Mouse (Mus musculus) CH12.LX (cell line): Measurements from ENCODE around the gene Ankrd28. TPM values are rescaled to one million over a fixed set of nuclear protein-coding genes. Genes with fewer than 3 reads are reported as not detected.

Source experiments
- DNase-seq: peaks from one replicate; pipeline ENCODE4 v3.0.0-alpha.2; 2013; ENCODE audit errors: extremely low read depth
- H3K27ac ChIP-seq: 2 replicates; pipeline ENCODE4 v1.5.1; 2012; ENCODE audit warnings: low read depth, mild to moderate bottlenecking, control low read depth, moderate library complexity; ENCODE audit not compliant: insufficient read depth
- H3K27me3 ChIP-seq: replicated peaks from 2 replicates; pipeline ENCODE3; 2012; ENCODE audit warnings: inconsistent platforms
- H3K36me3 ChIP-seq, 2 experiments: replicated peaks in 1 of 2; 2 replicates each; pipeline versions ENCODE3 to v1.6.1; 2012; ENCODE audit warnings: inconsistent platforms in 1 of 2, low read length in 1 of 2, mild to moderate bottlenecking in 1 of 2, mixed read lengths in 1 of 2, moderate library complexity in 1 of 2; ENCODE audit not compliant: control insufficient read depth in 1 of 2, insufficient read depth in 1 of 2
- H3K4me1 ChIP-seq, 2 experiments: 2 replicates each; pipeline ENCODE4 v1.6.1; 2012; ENCODE audit warnings: inconsistent platforms in 1 of 2, moderate library complexity in 1 of 2; ENCODE audit not compliant: insufficient read depth in 2 of 2, control insufficient read depth in 1 of 2
- H3K4me2 ChIP-seq: 2 replicates; pipeline ENCODE4 v1.6.1; 2012; ENCODE audit warnings: low read depth, mild to moderate bottlenecking, control low read depth; ENCODE audit not compliant: poor library complexity, insufficient read depth, severe bottlenecking
- H3K4me3 ChIP-seq, 3 experiments: fragments of 150-350 bp in 1 of 3; sonication (generic) in 1 of 3; replicated peaks in 1 of 3; 2 replicates each; pipeline versions ENCODE3 to v1.5.1; 2011 to 2012; ENCODE audit warnings: low read depth in 2 of 3, low read length in 2 of 3, mild to moderate bottlenecking in 2 of 3, moderate library complexity in 2 of 3, control low read depth in 1 of 3, improper control_type of control experiment in 1 of 3, inconsistent platforms in 1 of 3, mixed read lengths in 1 of 3; ENCODE audit not compliant: poor library complexity in 1 of 3
- H3K79me2 ChIP-seq: replicated peaks from 2 replicates; pipeline ENCODE4 v1.6.1; 2012; ENCODE audit warnings: mild to moderate bottlenecking, moderate library complexity; ENCODE audit not compliant: control insufficient read depth, poor library complexity, insufficient read depth, severe bottlenecking; ENCODE audit errors: extremely low read depth
- H3K9ac ChIP-seq: 2 replicates; pipeline ENCODE4 v1.6.1; 2012; ENCODE audit warnings: low read depth, mild to moderate bottlenecking, control low read depth, moderate library complexity; ENCODE audit not compliant: insufficient read depth
- H3K9me3 ChIP-seq: replicated peaks from 2 replicates; pipeline ENCODE3; 2012; ENCODE audit warnings: low read length, inconsistent platforms, mixed read lengths
- BHLHE40 ChIP-seq: IDR thresholded peaks from 2 replicates; pipeline ENCODE4 v1.6.1; 2011; ENCODE audit warnings: mild to moderate bottlenecking, low read depth, low read length, improper control_type of control experiment
- CHD1 ChIP-seq: IDR thresholded peaks from 2 replicates; pipeline ENCODE4 v1.6.1; 2012; ENCODE audit warnings: low read depth, low read length, improper control_type of control experiment, inconsistent platforms
- CTCF ChIP-seq, 2 experiments: IDR thresholded peaks in 1 of 2; conservative IDR thresholded peaks in 1 of 2; 2 replicates each; pipeline ENCODE4 v1.5.1; 2011 to 2012; ENCODE audit warnings: low read depth in 2 of 2, low read length in 2 of 2, improper control_type of control experiment in 1 of 2, inconsistent platforms in 1 of 2, mild to moderate bottlenecking in 1 of 2, moderate library complexity in 1 of 2
- EP300 ChIP-seq: IDR thresholded peaks from 2 replicates; pipeline ENCODE4 v1.6.1; 2011; ENCODE audit warnings: low read length, improper control_type of control experiment
- GABPA ChIP-seq: IDR thresholded peaks from 2 replicates; pipeline ENCODE4 v1.6.1; 2012; ENCODE audit warnings: low read depth, low read length, improper control_type of control experiment, inconsistent platforms; ENCODE audit not compliant: insufficient replicate concordance
- HCFC1 ChIP-seq: IDR thresholded peaks from 2 replicates; pipeline ENCODE4 v1.6.1; 2012; ENCODE audit warnings: low read depth, mild to moderate bottlenecking, inconsistent platforms, low read length, improper control_type of control experiment
- IRF4 ChIP-seq: IDR thresholded peaks from 2 replicates; pipeline ENCODE4 v1.6.1; 2014; ENCODE audit warnings: low read depth, mild to moderate bottlenecking, inconsistent platforms, low read length, improper control_type of control experiment
- JUN ChIP-seq: IDR thresholded peaks from 2 replicates; pipeline ENCODE4 v1.6.1; 2011; ENCODE audit warnings: low read depth, mild to moderate bottlenecking, low read length, improper control_type of control experiment, moderate library complexity; ENCODE audit not compliant: insufficient read depth
- MEF2A ChIP-seq: IDR thresholded peaks from 2 replicates; pipeline ENCODE4 v1.6.1; 2014; ENCODE audit warnings: low read depth, mild to moderate bottlenecking, inconsistent platforms, low read length, improper control_type of control experiment, borderline replicate concordance
- MYC ChIP-seq: IDR thresholded peaks from 2 replicates; pipeline ENCODE4 v1.6.1; 2011; ENCODE audit warnings: low read depth, mild to moderate bottlenecking, improper control_type of control experiment, low read length
- NELFE ChIP-seq: IDR thresholded peaks from 2 replicates; pipeline ENCODE4 v1.6.1; 2011; ENCODE audit warnings: low read depth, low read length, improper control_type of control experiment
- NRF1 ChIP-seq: IDR thresholded peaks from 2 replicates; pipeline ENCODE4 v1.6.1; 2014; ENCODE audit warnings: low read depth, mild to moderate bottlenecking, inconsistent platforms, low read length, improper control_type of control experiment, moderate library complexity
- PAX5 ChIP-seq: IDR thresholded peaks from 2 replicates; pipeline ENCODE4 v1.6.1; 2012; ENCODE audit warnings: low read length, inconsistent platforms, mixed read lengths
- POLR2A ChIP-seq: IDR thresholded peaks from 2 replicates; pipeline ENCODE4 v1.6.1; 2011; ENCODE audit warnings: low read depth, mild to moderate bottlenecking, improper control_type of control experiment, low read length
- POLR2AphosphoS2 ChIP-seq: IDR thresholded peaks from 2 replicates; pipeline ENCODE4 v1.6.1; 2011; ENCODE audit warnings: low read depth, low read length, improper control_type of control experiment
- SIN3A ChIP-seq: IDR thresholded peaks from 2 replicates; pipeline ENCODE4 v1.6.1; 2012; ENCODE audit warnings: low read length, improper control_type of control experiment, inconsistent platforms
- TBP ChIP-seq: conservative IDR thresholded peaks from 2 replicates; pipeline ENCODE4 v1.6.1; 2011; ENCODE audit warnings: low read depth, low read length, improper control_type of control experiment
- TCF12 ChIP-seq: IDR thresholded peaks from 2 replicates; pipeline ENCODE4 v1.6.1; 2014; ENCODE audit warnings: low read depth, mild to moderate bottlenecking, inconsistent platforms, low read length, improper control_type of control experiment
- UBTF ChIP-seq: IDR thresholded peaks from 2 replicates; pipeline ENCODE4 v1.6.1; 2012; ENCODE audit warnings: low read depth, mild to moderate bottlenecking, inconsistent platforms, low read length, improper control_type of control experiment, moderate library complexity
- ZC3H11A ChIP-seq: IDR thresholded peaks from 2 replicates; pipeline ENCODE4 v1.6.1; 2012; ENCODE audit warnings: low read depth, mild to moderate bottlenecking, inconsistent platforms, low read length, improper control_type of control experiment
- ZNF384 ChIP-seq: IDR thresholded peaks from 2 replicates; pipeline ENCODE4 v1.6.1; 2012; ENCODE audit warnings: low read depth, low read length, improper control_type of control experiment, inconsistent platforms
- dilution Hi-C: fragments of 300-500 bp; cut with MboI; formaldehyde crosslinking; loops from 2 replicates; pipeline ENCODE4 v1.14.3; 2020; ENCODE audit warnings: low sequenced_read_pairs; ENCODE audit not compliant: extremely low pct_unique_long_range_greater_than_20kb, extremely low pct_ligation_motif_present
- in situ Hi-C: fragments of 300-500 bp; cut with MboI; formaldehyde crosslinking; loops from 3 replicates; pipeline ENCODE4 v1.14.3; 2019; ENCODE audit warnings: low sequenced_read_pairs, low pct_ligation_motif_present, low pct_unique_long_range_greater_than_20kb, mixed read lengths
- polyA plus RNA-seq: library from polyadenylated mRNA; unstranded; fragments of >175 nt; gene quantifications from 2 replicates; pipeline ENCODE4 v1.2.1, GENCODE M21; 2012; ENCODE audit warnings: low read depth; ENCODE audit not compliant: insufficient read length
- total RNA-seq, 2 experiments: library from RNA; depleted of rRNA; stranded (reverse); fragments of 300-350 nt in 1 of 2; fragments of >200 nt in 1 of 2; gene quantifications; 2 replicates each; pipeline ENCODE4 v1.2.3; 2012 to 2014

Gene Ankrd28
- total and polyA plus RNA-seq, 3 experiments = 7.3 to 15.0 (median 14.9) TPM

GRCm38 (mm10) chr14:31780412-31781233 lies 49.8 kb downstream of the Ankrd28 start:
- Histone ChIP-seq H3K36me3 (peaks cover 0 to 3% of the 10 kb centered on the region in 2 experiments), H3K27ac (no peak overlapping the region), H3K4me2 (no peak overlapping the region), H3K9me3 (no peaks in the 10 kb centered on the region), H3K4me1 (peaks cover 0 to 33% of the 10 kb centered on the region in 2 experiments; a peak in 2 of 4 replicates), H3K9ac (0 out of 2 replicates have a peak overlapping the region, but pooled peaks have one; percentile 39), H3K4me3 (peak overlapping the region; percentile 16 to 39 (median 35)), H3K27me3 (no peaks in the 10 kb centered on the region), H3K79me2 (peaks cover 4% of the 10 kb centered on the region; the same call in 1 of the 2 replicates)
- dilution Hi-C loops = no loop called here
- in situ Hi-C loops = loop anchor here (5.0 to 10.0 kb wide), 2 partner anchors 128 to 266 kb away; no protein-coding TSS in a partner anchor
- no peak for DNase-seq
- TF ChIP-seq TBP (0 out of 2 replicates have a peak, but pooled peaks have one; percentile 21), NRF1 (no peak), ZC3H11A (no peak), BHLHE40 (no peak), POLR2AphosphoS2 (no peak), CTCF (conservative IDR thresholded peaks at IDR 0.05 in 1 of 2, IDR thresholded peaks at IDR 0.05 in 1 of 2; ENCODE audit: low read depth in 2 of 2, low read length in 2 of 2) (no peak), IRF4 (peak; percentile 33; the same call in 1 of the 2 replicates), TCF12 (no peak), ZNF384 (no peak), GABPA (no peak), MYC (no peak), JUN (no peak), MEF2A (no peak), PAX5 (no peak), SIN3A (no peak), EP300 (peak; percentile 31; the same call in 1 of the 2 replicates), CHD1 (no peak), HCFC1 (no peak), NELFE (no peak), UBTF (no peak), POLR2A (no peak)
